Mouse (Mus musculus) monocyte, adult 5-6 weeks (primary cell): ENCODE measurements around the gene Malsu1. TPM values are rescaled to one million over a fixed set of nuclear protein-coding genes. Genes with fewer than 3 reads are reported as not detected.

Experiments
- ATAC-seq: fragments of 153-309, 156-312 bp; replicated peaks from 2 replicates; pipeline ENCODE4 v1.8.0; 2017; ENCODE audit warnings: mild to moderate bottlenecking; ENCODE audit not compliant: low TSS enrichment, insufficient number of reproducible peaks, severe bottlenecking, poor library complexity, low FRiP score
- total RNA-seq: library from RNA; stranded (forward); fragments of 200-1000, 200-491, 200-594 nt; gene quantifications from 3 replicates; pipeline ENCODE4 v1.2.3, GENCODE M21; 2017

Malsu1 gene
- total RNA-seq, 1 experiment from 2014 or later: 63.9 TPM

DNA sequence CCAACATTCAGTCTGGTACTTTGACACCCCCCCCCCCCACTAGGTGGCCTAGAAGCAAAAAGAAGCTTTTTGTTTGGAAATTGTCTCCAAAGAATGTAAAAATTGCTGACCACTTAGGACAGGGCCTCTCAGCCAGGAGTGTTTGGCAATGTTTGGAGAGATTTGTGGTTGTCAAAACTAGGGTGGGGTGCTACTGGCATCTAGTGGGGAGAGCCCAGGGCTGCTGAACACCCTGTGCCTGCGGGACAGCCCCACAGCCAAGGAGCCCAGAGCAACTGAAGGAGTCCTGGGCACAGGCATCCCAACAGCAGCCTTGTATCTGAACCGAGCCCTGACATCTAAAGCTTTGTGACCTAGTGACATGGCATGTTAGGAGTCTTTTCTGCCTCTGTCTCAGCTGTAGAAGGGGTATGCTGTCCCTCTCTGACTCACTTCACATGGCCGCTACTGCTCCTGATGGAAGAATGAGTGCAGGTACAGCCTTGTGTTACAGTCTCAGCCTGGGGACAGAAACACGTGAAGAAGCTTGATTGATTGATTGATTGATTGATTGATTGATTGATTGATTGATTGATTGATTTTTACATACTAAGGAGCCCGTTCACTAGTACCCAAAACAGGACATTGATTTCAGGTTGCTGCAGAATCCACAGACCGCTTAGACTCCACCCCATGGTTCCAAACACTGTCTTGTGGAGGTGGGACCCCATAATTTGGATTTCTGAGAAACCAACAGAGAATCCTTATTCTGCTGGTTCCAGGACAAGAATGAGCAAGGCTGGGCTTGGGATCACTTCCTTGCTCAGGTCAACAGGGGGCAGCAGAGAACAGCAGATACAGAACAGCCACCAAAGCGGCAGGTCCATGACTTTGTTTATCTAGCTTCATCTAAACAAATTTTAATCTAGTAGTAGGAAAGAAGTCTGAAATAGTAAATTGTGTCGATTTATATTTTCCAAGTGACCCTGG is 16.3 kb upstream of the Malsu1 start:
- ATAC-seq: peak; percentile 65; the same call in 1 of the 2 replicates

DNA sequence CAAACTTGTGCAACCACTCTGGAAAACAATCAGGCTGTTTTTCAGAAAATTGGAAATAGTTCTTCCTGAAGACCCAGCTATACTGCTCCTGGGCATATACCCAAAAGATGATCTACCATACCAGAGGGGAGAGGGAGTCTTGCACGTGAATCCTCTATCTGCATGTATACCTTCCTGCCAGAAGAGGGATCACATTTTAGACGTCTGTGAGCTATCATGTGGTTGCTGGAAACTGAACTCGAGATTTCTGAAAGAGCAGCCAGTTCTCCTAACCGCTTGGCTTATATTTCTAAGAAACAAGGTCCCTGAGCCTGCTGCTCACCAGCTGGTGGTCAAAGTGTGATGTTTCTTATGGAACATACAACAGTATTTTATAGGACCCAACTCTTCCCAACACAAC is 5.2 kb upstream of the Malsu1 start:
- no peak for ATAC-seq

DNA sequence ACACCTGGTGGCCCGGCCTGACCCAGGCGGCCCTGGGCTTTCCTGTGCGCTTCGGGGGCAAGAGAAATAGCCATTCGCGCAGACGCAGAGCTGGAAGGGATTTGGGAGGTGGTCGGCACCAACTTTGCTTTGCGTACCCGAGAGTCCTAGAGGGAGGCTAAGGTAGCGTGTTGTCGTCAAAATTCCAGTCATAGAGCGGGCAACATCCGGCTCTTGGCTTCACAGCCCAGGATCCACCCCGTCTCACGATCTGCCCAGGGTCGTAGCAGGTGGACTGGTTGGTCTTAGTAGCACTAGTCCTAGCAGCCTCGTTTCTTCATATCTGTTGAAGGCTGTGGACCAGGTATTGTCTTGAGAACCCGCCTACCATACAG is 509 bp downstream of the Malsu1 start:
- peak; percentile 32; the same call in 1 of the 2 replicates for ATAC-seq

DNA sequence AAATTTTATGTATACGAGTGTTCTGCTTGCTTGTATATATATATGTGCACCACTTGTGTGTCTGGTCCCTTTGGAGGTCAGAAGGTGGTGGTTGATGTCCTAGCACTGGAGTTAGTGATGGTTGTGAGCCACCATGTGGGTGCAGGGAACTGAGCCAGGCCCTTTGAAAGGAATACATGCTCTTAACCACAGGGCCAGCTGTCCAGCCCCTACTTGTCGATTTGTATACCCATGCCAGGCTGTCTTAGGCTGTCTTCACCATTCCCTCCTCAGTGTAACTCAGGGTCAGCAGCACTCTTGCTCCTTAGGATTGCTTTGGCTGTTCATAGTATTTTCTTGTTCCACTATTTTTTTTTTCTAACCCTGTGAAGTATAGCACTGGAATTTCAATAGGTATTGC is 4.3 kb downstream of the Malsu1 start:
- no peak for ATAC-seq

DNA sequence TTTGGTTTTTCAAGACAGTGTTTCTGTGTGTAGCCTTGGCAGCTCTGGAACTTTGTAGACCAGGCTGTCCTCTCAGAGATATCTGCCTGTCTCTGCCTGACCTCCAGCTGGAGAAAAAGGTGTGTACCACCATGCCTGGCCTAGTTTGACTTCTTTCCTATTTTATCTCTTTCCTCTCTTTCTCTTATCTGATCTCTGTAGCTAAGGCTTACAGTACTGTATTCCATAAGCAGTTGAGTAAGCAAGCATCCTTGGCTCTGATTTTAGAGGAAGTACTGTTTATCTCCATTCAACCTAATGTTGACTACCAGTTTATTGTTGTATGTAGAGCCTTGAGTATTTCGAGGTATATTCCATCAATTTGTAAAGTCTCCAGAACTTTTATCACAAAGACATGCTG is 5.7 kb downstream of the Malsu1 start:
- no peak for ATAC-seq

DNA sequence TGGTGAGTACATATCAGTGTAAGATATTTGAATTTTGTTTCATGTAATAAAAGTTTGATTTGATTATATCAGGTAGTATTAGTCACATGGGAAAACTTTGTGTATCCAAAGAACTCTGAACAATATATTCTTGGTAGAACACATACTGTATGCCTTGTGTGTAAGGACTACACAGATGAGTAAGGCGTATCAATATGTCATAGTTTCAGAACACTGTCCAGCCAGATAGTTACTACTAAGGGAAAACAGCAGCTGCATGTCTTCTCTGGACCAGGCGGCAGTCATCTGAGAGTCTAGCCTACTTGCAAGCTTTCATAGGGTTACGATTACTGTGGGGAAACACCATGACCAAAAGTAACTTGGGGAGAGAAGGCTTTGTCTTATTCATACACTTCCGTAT is 9.4 kb downstream of the Malsu1 start:
- ATAC-seq: no peak

DNA sequence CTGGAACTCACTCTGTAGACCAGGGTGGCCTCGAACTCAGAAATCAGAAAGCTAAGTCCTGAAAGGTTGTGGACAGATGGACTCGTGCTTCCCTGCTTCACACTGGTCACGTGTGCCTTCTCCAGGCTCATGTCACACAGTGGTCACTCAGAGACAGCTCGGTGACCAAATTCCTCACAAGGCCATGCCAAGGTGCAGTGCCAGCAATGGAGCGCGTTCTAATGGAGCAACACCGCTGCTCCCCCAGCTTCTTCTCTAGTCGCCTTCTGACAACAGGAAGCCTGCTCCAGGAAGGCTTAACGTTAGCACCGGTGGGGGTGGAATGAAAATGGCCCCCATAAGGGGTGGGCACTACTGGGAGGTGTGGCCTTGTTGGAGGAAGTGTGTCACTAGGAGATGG is 21.4 kb downstream of the Malsu1 start:
- ATAC-seq: no peak

DNA sequence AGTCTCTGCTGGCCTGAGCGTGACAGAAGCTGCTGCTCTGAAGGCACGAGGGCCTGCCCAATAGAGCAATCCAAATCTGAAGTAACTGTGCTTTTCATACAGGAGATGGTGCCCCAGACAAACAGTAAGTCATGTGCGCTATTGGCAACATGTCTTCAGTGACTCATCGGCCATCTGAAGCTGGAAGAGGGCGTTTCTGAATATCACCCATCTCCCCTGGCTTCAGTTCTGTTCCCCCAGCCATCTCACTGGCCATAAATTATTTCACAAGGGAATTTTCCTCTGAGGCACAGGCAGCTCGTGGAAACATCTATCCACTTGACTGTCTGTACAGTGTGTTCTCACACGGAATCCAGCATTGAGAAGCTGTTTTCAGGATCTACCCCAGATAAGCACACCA is 22.8 kb downstream of the Malsu1 start:
- ATAC-seq: no peak

DNA sequence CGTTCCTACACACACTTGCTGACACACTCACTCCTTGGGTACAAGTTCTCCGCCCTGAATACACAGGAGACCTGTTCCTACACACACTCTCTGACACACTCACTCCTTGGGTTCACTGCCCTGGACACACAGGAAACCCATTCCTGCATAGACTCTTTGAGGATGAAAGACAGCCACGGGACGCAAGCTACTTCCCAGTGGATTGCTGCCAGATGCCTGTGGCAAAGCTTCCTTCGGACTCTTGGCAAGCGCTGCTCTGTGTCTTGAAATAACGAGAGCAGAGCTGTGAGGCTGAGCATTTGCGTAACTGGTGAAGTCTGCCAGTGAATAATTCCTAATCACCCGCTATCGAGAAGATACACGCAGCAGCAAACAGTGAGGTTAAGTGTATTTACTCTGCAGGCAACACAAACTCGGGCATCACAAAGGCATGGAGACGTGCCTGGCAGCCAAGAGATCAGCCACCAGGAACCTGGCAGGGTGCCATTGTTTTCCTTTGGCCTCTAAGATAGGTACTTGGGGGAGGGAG is 23.4 kb downstream of the Malsu1 start:
- no peak for ATAC-seq

DNA sequence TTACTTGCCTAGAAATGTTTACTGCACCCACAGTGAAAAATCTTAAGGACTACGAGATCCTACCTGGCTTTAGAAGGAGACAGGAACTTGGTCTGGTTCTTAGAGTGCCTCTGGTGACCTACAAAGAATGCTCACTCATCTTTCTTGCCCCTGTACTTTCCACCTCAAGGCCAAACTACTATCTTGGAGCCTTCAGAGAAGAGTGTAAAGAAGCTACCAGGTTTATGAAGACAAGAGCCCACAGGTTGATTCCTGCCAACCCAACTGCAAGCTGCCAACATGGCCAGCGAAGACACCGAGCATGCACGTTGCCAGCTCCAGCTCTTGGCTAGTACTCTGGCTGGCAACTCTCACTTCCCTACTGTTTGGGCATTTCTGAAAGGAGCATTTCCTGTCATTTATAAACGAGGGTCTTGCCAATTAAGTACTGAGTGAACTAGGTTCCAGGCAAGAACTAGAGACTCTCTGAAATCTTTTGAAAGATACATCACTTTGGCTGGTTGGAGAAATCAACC is 24.1 kb downstream of the Malsu1 start:
- no peak for ATAC-seq

DNA sequence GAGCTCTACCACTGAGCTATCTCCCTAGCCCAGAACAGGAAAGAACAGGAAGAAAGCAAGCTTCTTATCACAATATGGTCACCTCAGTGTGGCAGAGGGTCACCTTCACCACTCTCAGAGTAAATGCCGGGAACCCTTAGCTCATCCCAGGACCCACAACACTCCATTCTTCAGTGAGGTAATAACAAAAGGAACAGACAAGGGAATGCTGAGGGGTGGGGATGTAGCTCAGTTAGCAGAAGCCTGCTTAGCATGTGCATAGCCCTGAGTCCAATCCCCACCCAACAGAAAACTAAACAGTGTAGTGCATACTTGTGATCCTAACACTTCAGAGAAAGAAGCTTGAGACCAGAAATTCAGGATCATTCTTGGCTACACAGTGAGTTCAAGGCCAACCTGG is 25.5 kb downstream of the Malsu1 start:
- ATAC-seq: no peak

DNA sequence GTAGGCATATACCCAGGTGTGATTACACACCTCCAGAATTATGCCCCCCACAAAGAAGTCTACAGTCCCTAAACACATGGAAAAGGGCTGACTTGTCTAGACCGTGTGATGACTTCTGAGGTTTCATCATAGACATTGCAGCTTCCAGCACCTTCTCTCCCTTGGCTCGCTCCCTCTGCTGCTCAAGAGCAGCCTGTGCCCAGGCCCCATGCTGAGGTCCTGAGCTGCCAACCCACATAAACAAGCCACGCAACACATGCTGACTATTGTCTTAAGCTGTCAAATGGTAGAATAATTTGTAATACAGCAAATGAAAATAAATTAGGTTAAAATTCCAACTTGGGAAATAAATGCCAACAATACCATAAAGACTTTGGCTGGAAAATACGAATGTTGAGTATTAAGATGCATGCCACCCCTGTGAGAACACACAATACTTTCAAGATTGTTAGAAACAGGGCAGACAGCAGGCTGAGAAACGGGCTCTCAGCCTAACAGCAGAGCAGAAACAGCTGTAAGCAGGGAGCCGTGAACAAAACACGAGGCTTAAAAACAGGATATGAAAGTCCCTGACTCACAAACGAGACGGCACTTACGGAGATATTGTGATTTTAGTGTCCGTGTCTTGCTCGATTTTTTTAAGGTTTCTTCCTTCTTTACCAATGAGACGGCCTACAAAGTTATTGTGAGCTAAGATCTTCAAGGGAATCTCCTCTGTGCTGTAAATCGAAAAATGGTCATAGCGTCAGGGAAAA is 33.3 kb downstream of the Malsu1 start:
- ATAC-seq: no peak

DNA sequence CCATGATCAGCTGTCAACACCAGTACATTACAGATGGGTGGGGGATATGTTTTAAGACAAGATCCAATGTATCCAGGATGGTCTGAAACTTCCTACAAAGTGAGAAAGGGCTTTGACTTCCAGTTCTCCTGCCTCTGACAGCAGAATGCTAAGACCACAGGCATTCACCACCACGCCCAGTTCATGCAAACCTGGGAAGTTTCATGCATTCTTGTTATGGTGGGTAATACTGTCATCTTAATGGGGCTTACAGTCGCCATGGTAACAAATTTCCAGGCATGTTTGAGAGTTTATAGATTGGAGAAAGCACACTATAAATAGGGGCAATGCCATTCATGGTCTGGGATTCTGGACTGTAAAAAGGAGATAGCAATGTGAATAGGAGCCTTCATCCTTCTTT is 35.6 kb downstream of the Malsu1 start:
- no peak for ATAC-seq

DNA sequence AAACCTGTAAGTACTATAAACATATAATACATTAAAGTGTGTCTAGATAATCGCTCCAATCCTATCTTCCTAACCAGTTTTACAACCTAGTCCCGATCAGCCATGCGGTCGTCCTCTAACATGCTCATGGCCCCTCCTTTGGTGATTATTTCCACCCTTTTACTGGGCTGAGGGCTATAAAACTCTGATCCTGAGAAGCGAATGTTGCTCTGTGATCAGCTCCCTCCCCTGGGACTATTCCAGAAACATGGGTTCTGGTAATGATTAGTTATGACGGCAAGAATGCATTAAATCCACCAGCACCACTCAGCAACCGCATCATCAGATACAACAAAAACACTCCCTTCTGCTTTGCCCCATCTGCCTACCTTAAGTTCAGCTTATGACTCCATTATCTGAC is 40.3 kb downstream of the Malsu1 start:
- no peak for ATAC-seq

DNA sequence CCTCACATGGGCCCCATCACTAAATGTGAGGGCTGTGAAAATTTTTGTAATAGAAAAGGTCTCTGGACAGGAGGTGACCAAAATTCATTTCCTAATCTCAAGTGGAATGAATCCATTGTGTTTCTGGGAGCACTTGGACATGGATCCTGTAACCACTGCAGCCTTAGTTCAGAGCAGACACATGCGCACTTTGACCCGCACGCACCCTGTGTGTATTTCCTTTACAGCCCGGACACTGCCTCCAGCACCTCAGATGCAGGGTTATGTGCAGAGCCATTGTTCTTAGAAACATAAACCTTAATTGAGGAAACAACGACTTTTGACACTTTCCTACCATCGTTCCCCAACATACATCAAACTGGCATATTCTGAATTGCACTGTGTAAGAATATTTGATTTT is 40.9 kb downstream of the Malsu1 start:
- ATAC-seq: no peak

DNA sequence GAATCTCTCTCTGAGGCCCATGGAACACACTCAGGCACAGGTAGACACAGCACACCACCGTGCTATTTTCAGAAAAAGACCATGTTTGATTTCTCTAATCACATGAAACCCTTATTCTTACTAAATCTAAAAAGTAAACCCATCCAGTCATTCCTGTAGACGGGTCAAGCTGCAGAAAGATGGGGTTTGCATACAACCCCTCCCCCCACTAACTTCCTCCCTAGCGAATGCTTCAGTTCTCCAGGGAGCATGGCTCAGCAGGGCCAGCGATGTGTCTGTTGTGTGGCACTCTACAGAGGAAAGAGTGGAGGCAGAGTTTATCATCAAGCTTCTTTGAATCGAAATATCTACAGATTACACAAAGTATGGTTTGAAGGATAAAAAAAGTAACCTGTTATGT is 42.0 kb downstream of the Malsu1 start:
- no peak for ATAC-seq

DNA sequence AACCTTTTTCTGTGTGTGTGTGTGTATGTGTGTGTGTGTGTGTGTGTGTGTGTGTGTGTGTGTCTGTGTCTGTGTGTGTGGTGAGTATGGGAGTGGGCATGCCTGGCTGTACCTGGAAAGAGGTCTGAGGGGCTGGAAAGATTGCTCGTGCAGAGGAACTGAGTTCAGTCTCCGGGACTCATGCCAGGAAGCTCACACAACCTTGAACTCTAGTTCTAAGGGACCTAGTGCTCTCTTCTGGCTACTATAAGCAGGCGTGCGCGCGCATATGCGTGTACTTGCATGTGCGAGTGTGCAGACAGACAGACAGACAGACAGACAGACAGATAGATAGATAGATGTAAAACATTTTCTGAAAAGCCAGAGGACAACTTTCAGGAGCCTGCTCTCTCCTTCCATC is 42.6 kb downstream of the Malsu1 start:
- no peak for ATAC-seq

DNA sequence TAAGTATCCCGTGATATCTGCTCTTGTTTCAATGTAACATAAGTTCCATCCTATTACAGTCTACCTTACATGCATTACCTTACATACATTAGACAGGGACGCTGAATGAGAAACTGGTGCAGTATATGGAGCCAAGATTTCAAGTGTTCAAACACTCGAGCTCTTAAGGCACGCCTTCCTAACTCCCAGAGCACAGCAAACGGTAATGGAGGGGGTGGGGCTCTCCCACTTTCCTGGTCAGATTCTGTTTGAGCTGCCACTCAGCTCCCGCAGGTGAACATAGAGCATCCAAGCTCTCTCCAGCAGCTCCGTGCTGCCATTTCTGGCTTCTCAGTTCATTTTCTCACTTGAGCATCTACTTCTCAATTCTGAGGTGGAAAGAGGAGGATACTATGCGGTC is 44.9 kb downstream of the Malsu1 start:
- ATAC-seq: no peak

DNA sequence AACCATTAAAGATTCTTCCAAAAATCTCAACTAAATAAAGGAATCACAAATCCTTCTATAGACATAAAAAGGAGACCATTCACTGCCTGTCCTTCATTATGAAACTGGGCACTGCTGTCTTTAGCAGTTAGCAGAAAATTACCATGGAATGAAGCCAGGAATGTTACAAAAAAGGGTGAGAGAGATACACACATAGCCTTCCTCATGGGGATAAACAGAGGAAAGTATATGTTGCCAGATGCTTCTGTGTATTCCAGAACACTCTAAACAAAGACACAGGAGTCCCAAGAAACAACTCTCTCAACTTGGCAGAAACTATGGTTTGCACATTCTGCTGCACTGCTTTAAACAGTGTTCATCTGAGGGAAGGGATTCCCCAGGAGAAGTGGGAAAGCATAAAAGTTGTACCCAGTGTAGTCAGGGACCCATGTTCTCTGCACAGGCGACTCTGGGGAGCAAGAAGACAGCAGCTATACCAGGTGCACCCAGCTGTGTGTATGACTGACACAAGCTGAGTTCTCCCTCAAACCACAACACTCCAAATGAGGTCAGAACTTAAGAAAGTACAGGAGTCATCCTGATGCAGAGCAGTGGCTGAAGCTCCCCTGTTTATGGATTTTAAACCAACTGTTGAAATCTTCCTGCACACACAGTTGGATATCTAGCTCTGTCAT is 46.0 kb downstream of the Malsu1 start:
- ATAC-seq: no peak
